In the genomic region with DNA sequence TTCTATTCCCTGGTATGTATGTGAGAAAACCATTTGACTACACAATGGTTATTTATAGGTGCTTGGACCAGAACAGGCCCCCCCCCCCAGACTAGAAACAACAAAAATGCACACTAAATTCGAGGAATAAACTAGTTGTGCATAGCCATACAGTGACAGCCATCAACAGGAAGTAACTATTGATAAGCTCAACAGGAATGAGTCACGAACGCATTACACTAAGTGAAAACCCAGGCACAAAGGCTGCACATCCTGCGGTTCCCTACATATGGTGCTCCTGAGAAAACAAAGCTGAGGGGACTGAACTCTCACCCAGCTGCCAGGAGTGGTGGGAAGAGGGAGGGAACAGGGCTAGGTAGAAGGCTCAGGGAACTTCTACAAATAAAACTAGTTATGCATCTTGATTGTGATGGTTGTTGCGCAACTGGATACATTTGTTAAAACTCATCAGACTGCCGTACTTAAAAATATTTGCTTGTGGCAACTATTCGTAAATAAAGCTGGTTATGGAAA, we compare ENCODE assay signal across 9 mouse cellular contexts.
"Had no signal": no experiment of that assay in that cellular context is flagged by ENCODE, and none has a peak within 500 bp of the region (broad histone marks: within the 10 kb centered on the region; RNA-seq: fewer than 3 reads in every experiment).

No protein-coding gene starts in this region.

- H3K27me3 ChIP-seq: stomach, embryonic 15.5 days had no signal

- H3K9me3 ChIP-seq: limb, embryonic 13.5 days; liver, embryonic 13.5 days; midbrain, embryonic 13.5 days; stomach, embryonic 15.5 days had no signal

- H3K9ac ChIP-seq: limb, embryonic 13.5 days; liver, embryonic 13.5 days; midbrain, embryonic 13.5 days; stomach, embryonic 15.5 days had no signal

- H3K4me3 ChIP-seq: limb, embryonic 13.5 days; liver, embryonic 13.5 days; midbrain, embryonic 13.5 days; stomach, embryonic 15.5 days had no signal

- H3K36me3 ChIP-seq: limb, embryonic 13.5 days; liver, embryonic 13.5 days; midbrain, embryonic 13.5 days; stomach, embryonic 15.5 days had no signal

- DNase-seq: kidney, postnatal 14 days; left cerebral cortex, postnatal 4 days; liver, embryonic 13.5 days; lung, adult 18-20 months; right cerebral cortex, postnatal 14 days; thymus, postnatal 36 days had no signal

- H3K27ac ChIP-seq: limb, embryonic 13.5 days; liver, embryonic 13.5 days; midbrain, embryonic 13.5 days had no signal

- H3K4me2 ChIP-seq: limb, embryonic 13.5 days; liver, embryonic 13.5 days; midbrain, embryonic 13.5 days; stomach, embryonic 15.5 days had no signal

- ATAC-seq: midbrain, embryonic 13.5 days had no signal
